Mouse (Mus musculus) adrenal gland, postnatal 4 days (tissue): ENCODE results near the gene Rhof. TPM values are rescaled to one million over a fixed set of nuclear protein-coding genes. Genes with fewer than 3 reads are reported as not detected.

Experiments
- DNase-seq, 2 experiments: peaks; one replicate each; pipeline ENCODE4 v3.0.0; 2021 to 2022; ENCODE audit warnings: low spot score in 2 of 2, mixed read lengths in 2 of 2
- total RNA-seq, 2 experiments: library from RNA; stranded (reverse); gene quantifications; 2 replicates each; pipeline ENCODE4 v1.2.3; 2021

The Rhof gene
- total RNA-seq, 2 experiments from 2014 or later, result 1.8 TPM

DNA sequence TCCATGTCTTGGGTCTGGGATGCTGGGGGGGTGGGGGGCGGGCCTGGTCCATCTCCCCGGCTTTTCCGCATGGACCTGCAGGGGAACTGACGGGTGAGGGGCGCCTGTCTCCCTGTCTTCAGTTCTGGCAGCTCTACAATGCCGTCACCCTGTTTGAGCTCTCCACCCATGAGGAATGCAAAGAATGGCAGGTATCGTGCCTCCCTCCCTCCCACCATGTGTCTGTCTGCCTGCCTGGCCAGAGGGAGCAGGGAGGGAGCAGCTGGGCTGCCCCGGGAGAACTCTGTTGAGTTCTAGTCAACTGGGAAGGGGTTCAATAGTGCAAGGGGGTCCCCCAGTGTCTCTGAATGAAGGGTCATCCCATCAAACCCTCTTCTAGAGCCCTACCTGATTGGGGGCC, 16.4 kb downstream of the Rhof start:
- DNase-seq, result no peak

DNA sequence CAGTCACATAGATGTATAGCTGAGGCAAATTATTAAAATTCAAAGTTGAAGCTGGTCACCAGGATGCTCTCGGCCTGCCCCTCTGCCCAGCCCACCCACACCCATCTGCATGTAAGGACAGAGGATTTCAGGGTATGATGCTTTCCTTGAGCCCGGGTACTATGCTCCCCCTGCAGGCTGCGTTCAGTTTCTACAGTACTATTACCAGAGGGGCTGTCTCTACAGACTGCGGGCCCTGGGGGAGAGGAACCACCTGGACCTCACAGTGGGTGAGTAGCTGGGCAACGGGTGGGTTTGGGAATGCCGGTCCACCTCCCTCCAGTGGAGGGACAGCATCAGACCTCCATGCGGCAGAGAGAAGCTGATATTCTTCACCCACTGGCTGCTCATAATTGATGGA, 17.6 kb downstream of the Rhof start:
- no peak for DNase-seq

DNA sequence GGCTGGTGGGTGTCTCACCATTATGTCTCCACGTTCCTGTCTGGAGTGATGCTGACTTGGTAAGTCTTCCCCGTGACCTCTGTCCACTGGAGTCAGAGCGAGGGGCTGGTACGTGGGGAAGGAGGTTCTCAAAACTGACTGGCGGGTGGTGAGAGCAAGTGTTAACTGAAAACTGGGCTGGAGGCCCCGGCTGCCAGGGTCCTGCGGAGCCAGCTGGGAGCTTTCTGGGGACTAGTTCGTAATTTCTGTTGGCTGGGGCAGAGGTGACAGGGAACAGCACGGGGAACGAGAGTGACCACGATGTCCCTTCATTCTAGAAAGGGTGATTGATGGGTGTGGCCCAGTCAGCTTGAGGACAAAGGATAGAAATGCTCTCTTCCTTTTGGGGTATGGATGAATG, 18.4 kb downstream of the Rhof start:
- DNase-seq, result no peak

GRCm38 (mm10) chr5:123110296-123110721, 22.2 kb downstream of the Rhof start:
- no peak for DNase-seq

GRCm38 (mm10) chr5:123109452-123110203, 22.9 kb downstream of the Rhof start:
- DNase-seq, result no peak

DNA sequence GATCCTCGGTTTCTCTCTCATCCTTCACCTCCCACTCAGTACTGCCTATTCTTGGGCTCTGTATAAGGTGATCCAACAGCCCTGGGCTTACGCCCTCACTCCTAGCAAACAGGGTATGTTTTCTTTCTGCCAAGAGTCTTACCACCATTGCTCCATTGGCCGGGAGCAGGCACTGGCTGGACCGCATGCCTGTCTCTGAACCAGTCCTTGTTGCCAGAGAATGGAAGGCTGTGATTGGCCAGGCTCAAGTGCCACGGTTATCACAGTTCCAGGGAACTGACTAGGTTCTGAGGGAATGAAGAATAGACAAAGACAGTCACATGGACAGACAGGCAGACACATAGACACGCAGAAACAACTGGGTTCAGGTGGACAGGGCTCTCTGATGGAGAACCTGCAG, 27.7 kb downstream of the Rhof start:
- DNase-seq, result no peak

DNA sequence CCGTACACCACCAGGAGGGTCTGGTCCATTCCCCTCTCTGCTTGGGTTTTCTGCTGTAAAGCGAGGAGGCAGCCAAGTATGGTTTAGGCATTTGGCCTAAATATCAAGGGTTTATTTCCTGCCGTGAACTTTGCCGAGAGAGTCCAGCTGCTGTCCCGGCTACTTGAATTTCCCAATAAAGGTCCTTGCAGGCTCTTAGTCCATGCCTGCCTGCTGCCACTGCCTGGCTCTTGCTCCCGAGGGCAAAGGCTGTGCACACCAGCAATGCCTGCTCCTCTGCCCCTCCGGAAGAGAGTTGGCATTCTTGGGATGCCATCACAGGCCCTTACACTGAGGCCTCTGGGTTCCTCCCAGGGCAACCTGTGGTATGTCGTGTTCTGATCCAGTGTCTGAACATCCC, 28.9 kb downstream of the Rhof start:
- DNase-seq, result no peak

DNA sequence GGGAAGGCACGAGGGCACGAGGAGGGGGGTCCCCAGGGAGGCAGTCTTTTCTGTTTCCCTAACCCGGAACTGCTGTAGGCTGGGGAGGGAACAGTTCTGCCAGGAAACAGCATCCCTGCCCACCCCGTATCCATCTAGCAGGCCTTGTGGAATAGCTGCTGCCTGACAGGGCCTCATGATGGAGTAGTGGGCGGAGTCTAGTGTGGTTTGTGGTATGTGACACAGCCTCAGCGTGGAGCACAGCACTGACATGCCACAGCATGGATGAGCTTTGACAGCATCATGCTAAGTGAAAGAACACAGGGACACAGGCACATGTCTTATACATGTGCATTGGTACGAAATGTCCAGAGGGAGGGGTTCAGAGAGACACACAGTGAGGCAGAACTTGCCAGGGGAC, 30.1 kb downstream of the Rhof start:
- no peak for DNase-seq

DNA sequence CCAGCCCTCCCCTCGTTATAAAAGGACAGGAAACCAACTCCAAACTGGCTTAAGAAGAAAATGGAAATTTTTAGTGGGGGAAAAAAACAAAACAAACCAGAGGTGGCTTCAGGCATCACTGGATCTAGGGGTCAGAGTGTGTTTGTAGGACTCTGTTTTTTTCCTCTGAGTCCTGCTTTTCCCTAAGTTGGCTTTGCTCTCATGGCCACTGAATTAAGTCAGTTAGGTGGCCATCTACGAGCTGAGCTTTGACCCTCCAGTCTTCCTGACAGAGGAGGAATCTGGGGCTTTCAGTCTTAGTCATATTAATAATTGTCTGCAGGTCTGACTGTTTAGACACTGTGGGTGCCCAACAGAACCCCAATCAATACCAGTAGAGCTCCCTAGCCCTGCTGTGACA, 34.0 kb downstream of the Rhof start:
- no peak for DNase-seq

- DNase-seq, result no peak
Measured at GRCm38 (mm10) chr5:123096299-123096698, 36.2 kb downstream of the Rhof start.

DNA sequence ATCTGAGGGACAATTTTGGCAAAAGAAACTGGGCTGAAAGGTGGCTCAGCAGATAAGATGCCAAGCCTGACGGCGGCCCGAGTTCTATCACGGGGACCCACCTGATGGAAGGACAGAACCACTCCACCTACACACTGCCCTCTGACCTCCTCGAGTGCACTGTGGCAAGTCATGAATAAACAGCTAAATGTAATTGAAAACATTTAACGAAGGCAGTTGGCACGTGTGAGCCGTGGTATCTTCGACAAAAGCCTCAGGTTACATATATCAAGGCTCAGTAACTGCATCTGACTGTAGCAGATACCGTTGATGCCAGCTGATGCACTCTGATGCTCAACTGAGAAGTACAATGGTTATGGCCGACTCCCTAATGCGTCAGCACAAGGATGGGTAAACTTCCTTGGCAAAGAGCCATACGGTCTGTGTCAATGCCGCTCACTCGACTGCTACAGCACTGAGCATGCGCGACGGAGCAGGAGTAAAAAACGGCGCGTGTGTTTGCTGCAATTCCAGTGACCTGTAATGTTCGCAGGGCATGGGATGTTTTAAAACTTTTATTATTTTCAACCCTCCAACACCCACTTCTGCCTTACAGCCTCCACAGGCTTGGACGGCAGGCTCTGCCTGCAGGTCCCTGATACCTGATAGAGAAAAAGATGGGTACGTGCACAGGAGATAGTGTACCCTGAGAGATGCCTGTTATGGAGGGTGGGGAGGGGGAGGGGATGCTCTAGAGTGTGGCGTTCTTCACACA, 38.1 kb downstream of the Rhof start:
- DNase-seq, result no peak

- no peak for DNase-seq
Measured at GRCm38 (mm10) chr5:123093077-123093633, 39.3 kb downstream of the Rhof start.

DNA sequence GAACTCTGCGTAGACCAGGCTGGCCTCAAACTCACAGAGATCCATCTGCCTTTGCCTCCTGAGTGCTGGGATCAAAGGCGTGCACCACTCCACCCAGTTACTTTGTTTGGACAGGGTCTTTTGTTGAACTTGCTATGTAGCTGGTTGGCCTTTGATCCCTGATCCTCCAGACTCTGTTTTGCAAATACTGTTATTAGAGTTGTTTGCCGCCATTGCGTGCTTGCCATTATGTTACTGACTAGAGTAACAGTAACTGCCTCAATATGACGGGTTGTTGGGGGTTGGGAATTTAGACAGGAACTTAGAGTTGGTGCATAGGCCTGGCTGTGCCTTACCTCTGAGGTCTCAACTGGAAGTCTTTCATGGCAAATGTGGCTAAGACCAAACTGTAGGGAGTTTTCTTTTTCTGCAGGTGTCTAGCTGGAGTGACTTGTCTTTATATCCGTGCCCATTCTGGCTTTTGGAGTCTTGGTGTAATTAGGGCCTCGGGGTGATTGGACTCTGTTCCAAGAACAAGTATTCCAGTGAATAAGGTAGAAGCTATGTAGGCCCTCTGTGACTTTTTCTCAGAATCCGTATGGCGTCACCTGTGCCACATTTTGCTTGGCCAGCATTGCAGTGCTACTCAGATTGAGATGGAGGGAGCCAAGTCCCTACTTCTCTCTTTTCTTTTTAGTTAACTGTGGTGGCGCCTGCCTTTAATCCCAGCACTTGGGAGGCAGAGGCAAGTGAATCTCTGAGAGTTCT, 41.8 kb downstream of the Rhof start:
- DNase-seq, result no peak

DNA sequence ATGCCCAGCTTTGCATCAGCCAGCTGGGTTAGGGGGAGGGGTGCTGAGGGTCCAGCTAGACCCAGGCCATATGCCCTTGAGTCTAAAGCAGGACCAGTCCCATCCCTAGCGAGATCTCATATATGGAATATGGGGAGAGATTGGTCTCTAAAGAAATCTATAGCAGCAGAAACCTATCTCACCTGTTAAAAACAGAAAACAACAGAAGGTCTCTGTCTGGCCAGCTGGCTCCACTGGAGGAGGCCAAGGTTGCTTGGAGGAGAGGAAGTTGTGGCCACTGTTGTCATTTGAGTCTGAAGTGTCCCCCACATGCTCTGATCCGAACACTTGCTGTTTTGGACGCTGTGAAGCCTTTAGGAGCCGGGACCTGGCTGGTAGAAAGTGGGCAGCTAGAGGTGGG, 43.7 kb downstream of the Rhof start:
- no peak for DNase-seq

GRCm38 (mm10) chr5:123086501-123086900, 46.0 kb downstream of the Rhof start:
- no peak for DNase-seq

- DNase-seq, result no peak
Measured at GRCm38 (mm10) chr5:123083340-123084050, 49.0 kb downstream of the Rhof start.

GRCm38 (mm10) chr5:123080510-123080909, 52.0 kb downstream of the Rhof start:
- no peak for DNase-seq

- no peak for DNase-seq
Measured at GRCm38 (mm10) chr5:123080041-123080440, 52.5 kb downstream of the Rhof start.

DNA sequence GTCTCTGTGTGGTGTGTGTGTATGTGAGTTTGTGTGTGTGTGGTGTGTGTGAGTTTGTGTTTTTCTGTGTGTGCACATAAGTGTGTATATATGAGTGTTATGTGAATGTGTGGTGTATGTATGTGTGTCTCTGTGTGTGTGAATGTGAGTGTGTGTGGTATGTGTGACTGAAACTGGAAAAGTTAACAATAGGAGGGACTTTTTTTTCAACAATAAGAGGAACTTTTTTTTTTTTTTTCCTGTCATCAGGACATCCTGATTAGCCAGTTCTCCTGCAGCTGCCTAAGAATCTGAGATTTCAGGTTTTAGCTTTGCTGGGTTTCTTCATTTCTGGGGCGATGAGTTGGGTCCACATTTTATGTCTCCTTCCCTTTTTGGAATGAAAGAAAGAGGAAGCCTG, 52.9 kb downstream of the Rhof start:
- DNase-seq, result no peak

DNA sequence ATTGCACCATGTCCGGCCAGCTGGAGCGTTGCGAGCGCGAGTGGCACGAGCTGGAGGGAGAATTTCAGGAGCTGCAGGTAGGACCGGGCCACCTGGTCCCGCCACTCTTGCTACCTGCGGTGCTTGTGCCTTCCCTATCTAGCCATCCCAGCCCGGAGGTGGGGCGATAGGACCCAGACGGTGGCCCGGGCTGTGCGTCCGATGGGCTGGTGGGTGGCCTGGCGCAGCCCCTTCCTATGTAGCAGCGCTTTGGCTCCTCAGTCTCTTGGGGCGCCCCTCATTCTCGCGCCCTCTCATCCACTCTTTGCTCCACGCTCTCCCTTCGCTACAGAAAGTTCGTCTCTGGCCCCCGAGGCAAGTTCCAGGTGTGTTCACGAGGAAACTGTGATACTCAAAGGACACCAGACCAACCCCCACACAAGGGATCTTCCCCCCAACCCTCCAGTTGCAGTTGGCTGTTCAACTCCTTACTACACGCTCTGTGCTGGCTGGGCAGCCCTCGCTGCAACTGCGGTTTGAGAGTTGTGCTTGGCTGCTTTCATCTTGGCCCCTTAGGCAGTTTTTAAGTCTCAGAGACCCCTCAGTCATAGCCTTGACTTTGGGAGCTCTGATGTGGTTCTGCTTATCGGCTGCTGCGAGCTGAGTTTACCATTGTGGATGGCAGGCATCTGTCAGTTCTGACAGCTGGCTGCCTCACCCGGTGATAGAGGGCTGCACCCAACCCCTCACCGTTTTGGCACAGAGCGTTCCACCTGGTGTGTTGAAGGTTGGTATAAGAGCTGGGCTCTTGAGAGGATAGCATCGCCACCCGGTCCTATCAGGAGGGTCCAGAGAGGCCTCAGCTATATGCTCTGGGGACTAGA, 55.8 kb downstream of the Rhof start:
- no peak for DNase-seq
